8 mouse cellular contexts compared by ENCODE assay signal in the genomic region with DNA sequence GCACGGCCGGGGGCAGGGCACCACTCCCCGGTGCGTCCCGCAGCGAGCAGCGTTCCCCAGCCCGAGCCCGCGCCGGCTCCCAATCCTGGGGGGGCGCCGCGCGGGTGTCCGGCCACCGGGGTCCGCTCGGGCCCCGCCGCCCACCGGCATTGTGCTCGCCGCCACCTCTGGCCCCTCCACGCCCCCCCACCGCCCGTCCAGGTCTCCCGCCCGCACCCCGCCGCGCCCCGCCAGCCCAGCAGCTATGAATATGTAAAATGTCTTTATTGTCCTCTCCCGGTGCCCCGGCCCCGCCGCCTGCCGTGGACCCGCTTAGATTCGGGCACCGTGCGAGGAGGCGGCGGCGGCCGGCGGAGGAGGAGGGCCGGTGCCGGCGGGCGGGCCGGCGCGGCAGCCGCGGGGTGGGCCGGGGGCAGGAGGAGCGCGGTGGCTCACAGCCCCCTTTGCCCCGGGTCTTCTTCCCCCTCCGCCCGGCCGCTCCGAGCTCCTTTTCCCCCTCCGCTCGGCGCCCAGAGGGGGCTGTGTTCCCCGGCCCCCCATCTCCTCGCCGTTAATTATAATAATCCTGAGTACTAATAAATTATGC. TPM values are rescaled to one million over a fixed set of nuclear protein-coding genes. Genes with fewer than 3 reads are reported as not detected.
DNase-seq lines count a peak whose midpoint lies in the region; ATAC-seq and TF ChIP-seq lines count a peak whose summit lies in the region.

No protein-coding gene starts in this region.

- peak overlapping the region; percentile 87 for H3K4me3 ChIP-seq in spleen, adult 2 months (ENCODE audit: extremely low read depth, insufficient read depth, insufficient read length)
- H3K4me3 ChIP-seq in limb, embryonic 15.5 days: peak overlapping the region; percentile 92
- H3K4me3 ChIP-seq in midbrain, embryonic 15.5 days: peak overlapping the region; percentile 99

- no peak for TF ChIP-seq POLR2A in spleen, adult 2 months (IDR thresholded peaks at IDR 0.05; ENCODE audit: low read depth, low read length)

- H3K27ac ChIP-seq in spleen, adult 2 months (ENCODE audit: insufficient read depth, low read length): peak overlapping the region; percentile 91
- H3K27ac ChIP-seq in limb, embryonic 15.5 days: peak overlapping the region; percentile 93
- H3K27ac ChIP-seq in midbrain, embryonic 15.5 days: peak overlapping the region; percentile 93

- WGBS in spleen, adult 2 months: 1% methylated on average over 61 of the region's 70 CpGs
- under 1% methylated on average over 43 of the region's 70 CpGs for WGBS in limb, embryonic 15.5 days
- 1% methylated on average over 44 of the region's 70 CpGs for WGBS in midbrain, embryonic 15.5 days

- H3K36me3 ChIP-seq in spleen, adult 2 months (ENCODE audit: control insufficient read depth, insufficient read depth, low read length): no peaks in the 10 kb centered on the region
- no peaks in the 10 kb centered on the region for H3K36me3 ChIP-seq in limb, embryonic 15.5 days
- no peaks in the 10 kb centered on the region for H3K36me3 ChIP-seq in midbrain, embryonic 15.5 days (replicated peaks)

- H3K4me2 ChIP-seq in limb, embryonic 15.5 days: peak overlapping the region; percentile 92
- peak overlapping the region; percentile 86 for H3K4me2 ChIP-seq in midbrain, embryonic 15.5 days

- H3K9me3 ChIP-seq in limb, embryonic 15.5 days: no peaks in the 10 kb centered on the region
- no peaks in the 10 kb centered on the region for H3K9me3 ChIP-seq in midbrain, embryonic 15.5 days

- DNase-seq in cerebellum, postnatal 14 days: peak; percentile 66 to 74
- DNase-seq in cerebellum, adult 8-10 months: no peak
- DNase-seq in spleen, adult 2 months (ENCODE audit: low read depth in 1 of 2, low spot score in 2 of 2): no peak
- no peak for DNase-seq in spleen, adult 12 weeks (ENCODE audit: low spot score)
- DNase-seq in ovary, postnatal 36 days (ENCODE audit: low spot score): no peak

- peak overlapping the region; percentile 82 for H3K9ac ChIP-seq in limb, embryonic 15.5 days
- H3K9ac ChIP-seq in midbrain, embryonic 15.5 days: peak overlapping the region; percentile 97

- peaks cover 5% of the 10 kb centered on the region; the same call in 1 of the 2 replicates for H3K4me1 ChIP-seq in spleen, adult 2 months (ENCODE audit: control insufficient read depth, insufficient read depth, insufficient read length)
- peaks cover 11% of the 10 kb centered on the region; the same call in 1 of the 2 replicates for H3K4me1 ChIP-seq in limb, embryonic 15.5 days
- H3K4me1 ChIP-seq in midbrain, embryonic 15.5 days: peaks cover 29% of the 10 kb centered on the region

- H3K27me3 ChIP-seq in spleen, adult 2 months (ENCODE audit: control insufficient read depth, insufficient read depth, low read length): no peaks in the 10 kb centered on the region
- H3K27me3 ChIP-seq in limb, embryonic 15.5 days: no peaks in the 10 kb centered on the region
- no peaks in the 10 kb centered on the region for H3K27me3 ChIP-seq in midbrain, embryonic 15.5 days (replicated peaks)

- ATAC-seq in granulocyte monocyte progenitor cell, adult 5-6 weeks (replicated peaks; ENCODE audit: poor library complexity, severe bottlenecking): peak; percentile 3
- peak; percentile 40 for ATAC-seq in limb, embryonic 15.5 days (ENCODE audit: insufficient number of reproducible peaks, low FRiP score, low TSS enrichment, low read depth)
- ATAC-seq in midbrain, embryonic 15.5 days (replicated peaks): peak; percentile 49

- no peak for TF ChIP-seq CTCF in spleen, adult 2 months (IDR thresholded peaks at IDR 0.05; ENCODE audit: extremely low read depth, insufficient read depth, insufficient read length, insufficient replicate concordance)

RNA-seq across cellular contexts. Expression of a gene that starts 0.5 kb away (rescaled TPM):
- 22.9 and 28.2 TPM in 2 replicates for polyA plus RNA-seq in spleen, adult 2 months (2012; rRNA removed)
- 20.4 and 31.4 TPM in 2 replicates for total RNA-seq in granulocyte monocyte progenitor cell, adult 5-6 weeks (2014; fragmentation: Nextera tagmentation)
- 12.7 and 20.3 TPM in 2 replicates for total RNA-seq in granulocyte monocyte progenitor cell, adult 5-6 weeks (2017)
- polyA plus RNA-seq in limb, embryonic 15.5 days (2015; fragmentation: Nextera tagmentation; extraction: Ambion mirVana): 8.1 and 9.5 TPM in 2 replicates
- polyA plus RNA-seq in midbrain, embryonic 15.5 days (2015; fragmentation: Nextera tagmentation; extraction: Ambion mirVana): 25.6 and 30.1 TPM in 2 replicates

Comparison
In these comparisons a context has a peak if more than half of its experiments do, and no peak if none do; other contexts are left out.
1. DNase-seq: peak in cerebellum, postnatal 14 days (2 of 2); none in cerebellum, adult 8-10 months (single experiment), spleen, adult 2 months (0 of 2), spleen, adult 12 weeks (single experiment) and ovary, postnatal 36 days (single experiment).
2. Peak in every context shown above with its lines, with median percentiles within 50 percentile points of each other: H3K27ac ChIP-seq, H3K4me3 ChIP-seq and ATAC-seq.